Mouse (Mus musculus): ENCODE data around the gene Zmynd12. TPM values are rescaled to one million over a fixed set of nuclear protein-coding genes. Genes with fewer than 3 reads are reported as not detected.

Zmynd12 gene
- polyA plus RNA-seq, 1 experiment = 5.8 TPM

GRCm38 (mm10) chr4:119441836-119442235, 19.2 kb downstream of the Zmynd12 start:
- H3K4me1 ChIP-seq (ENCODE audit: control insufficient read depth, insufficient read depth, low read length) = no peaks in the 10 kb centered on the region
- TF ChIP-seq CTCF (IDR thresholded peaks at IDR 0.05; ENCODE audit: insufficient read depth, low read length) (no peak), POLR2A (IDR thresholded peaks at IDR 0.05; ENCODE audit: borderline replicate concordance, extremely low read depth, low read depth, low read length) (no peak)
- WGBS = 79% methylated on average over 4 of the region's 4 CpGs
- no peak overlapping the region for H3K4me3 ChIP-seq (replicated peaks; ENCODE audit: extremely low read depth, low read depth, low read length)
- DNase-seq = no peak

GRCm38 (mm10) chr4:119442539-119442938, 19.9 kb downstream of the Zmynd12 start:
- no peak for TF ChIP-seq POLR2A (IDR thresholded peaks at IDR 0.05; ENCODE audit: borderline replicate concordance, extremely low read depth, low read depth, low read length)

GRCm38 (mm10) chr4:119447261-119447660, 24.6 kb downstream of the Zmynd12 start:
- TF ChIP-seq POLR2A (IDR thresholded peaks at IDR 0.05; ENCODE audit: borderline replicate concordance, extremely low read depth, low read depth, low read length) (no peak), CTCF (IDR thresholded peaks at IDR 0.05; ENCODE audit: insufficient read depth, low read length) (no peak)
- H3K4me1 ChIP-seq (ENCODE audit: control insufficient read depth, insufficient read depth, low read length) = no peaks in the 10 kb centered on the region
- WGBS = 91% methylated on average over 6 of the region's 6 CpGs
- H3K4me3 ChIP-seq (replicated peaks; ENCODE audit: extremely low read depth, low read depth, low read length) = no peak overlapping the region
- DNase-seq = no peak

More at GRCm38 (mm10) chr4:119442539-119442938, 19.9 kb downstream of the Zmynd12 start:
- Histone ChIP-seq H3K4me3 (replicated peaks; ENCODE audit: extremely low read depth, low read depth, low read length) (no peak overlapping the region), H3K4me1 (ENCODE audit: control insufficient read depth, insufficient read depth, low read length) (no peaks in the 10 kb centered on the region)
- 54% methylated on average over 6 of the region's 6 CpGs for WGBS
- no peak for DNase-seq

GRCm38 (mm10) chr4:119447786-119448185, 25.2 kb downstream of the Zmynd12 start:
- Histone ChIP-seq H3K4me1 (ENCODE audit: control insufficient read depth, insufficient read depth, low read length) (no peaks in the 10 kb centered on the region), H3K4me3 (replicated peaks; ENCODE audit: extremely low read depth, low read depth, low read length) (no peak overlapping the region)
- 66% methylated on average over 3 of the region's 3 CpGs for WGBS
- TF ChIP-seq CTCF (IDR thresholded peaks at IDR 0.05; ENCODE audit: insufficient read depth, low read length) (no peak), POLR2A (IDR thresholded peaks at IDR 0.05; ENCODE audit: borderline replicate concordance, extremely low read depth, low read depth, low read length) (no peak)
- no peak for DNase-seq

- H3K4me1 ChIP-seq (ENCODE audit: control insufficient read depth, insufficient read depth, low read length) = no peaks in the 10 kb centered on the region
- no peak overlapping the region for H3K4me3 ChIP-seq (replicated peaks; ENCODE audit: extremely low read depth, low read depth, low read length)
- DNase-seq = no peak
- WGBS = 64% methylated on average over 7 of the region's 7 CpGs
- TF ChIP-seq POLR2A (IDR thresholded peaks at IDR 0.05; ENCODE audit: borderline replicate concordance, extremely low read depth, low read depth, low read length) (no peak), CTCF (IDR thresholded peaks at IDR 0.05; ENCODE audit: insufficient read depth, low read length) (no peak)
Measured at GRCm38 (mm10) chr4:119450436-119450835, 27.8 kb downstream of the Zmynd12 start.

- no peak for TF ChIP-seq CTCF (IDR thresholded peaks at IDR 0.05; ENCODE audit: insufficient read depth, low read length)
- TF ChIP-seq POLR2A (IDR thresholded peaks at IDR 0.05; ENCODE audit: borderline replicate concordance, extremely low read depth, low read depth, low read length) = no peak
- WGBS = 48% methylated on average over 5 of the region's 5 CpGs
- no peak for DNase-seq
Measured at GRCm38 (mm10) chr4:119453128-119453527, 30.5 kb downstream of the Zmynd12 start.

GRCm38 (mm10) chr4:119453533-119453932, 30.9 kb downstream of the Zmynd12 start:
- TF ChIP-seq CTCF (IDR thresholded peaks at IDR 0.05; ENCODE audit: insufficient read depth, low read length) = no peak
- no peak for TF ChIP-seq POLR2A (IDR thresholded peaks at IDR 0.05; ENCODE audit: borderline replicate concordance, extremely low read depth, low read depth, low read length)
- H3K4me3 ChIP-seq (replicated peaks; ENCODE audit: extremely low read depth, low read depth, low read length) = no peak overlapping the region
- WGBS = 21% methylated on average over 6 of the region's 6 CpGs
- DNase-seq = no peak
- no peaks in the 10 kb centered on the region for H3K4me1 ChIP-seq (ENCODE audit: control insufficient read depth, insufficient read depth, low read length)

More at GRCm38 (mm10) chr4:119453128-119453527, 30.5 kb downstream of the Zmynd12 start:
- Histone ChIP-seq H3K4me3 (replicated peaks; ENCODE audit: extremely low read depth, low read depth, low read length) (no peak overlapping the region), H3K4me1 (ENCODE audit: control insufficient read depth, insufficient read depth, low read length) (no peaks in the 10 kb centered on the region)

- DNase-seq = no peak
- Histone ChIP-seq H3K4me3 (replicated peaks; ENCODE audit: extremely low read depth, low read depth, low read length) (no peak overlapping the region), H3K4me1 (ENCODE audit: control insufficient read depth, insufficient read depth, low read length) (peaks cover 7% of the 10 kb centered on the region)
- 54% methylated on average over 5 of the region's 5 CpGs for WGBS
- no peak for TF ChIP-seq CTCF (IDR thresholded peaks at IDR 0.05; ENCODE audit: insufficient read depth, low read length)
- no peak for TF ChIP-seq POLR2A (IDR thresholded peaks at IDR 0.05; ENCODE audit: borderline replicate concordance, extremely low read depth, low read depth, low read length)
Measured at GRCm38 (mm10) chr4:119460296-119460695, 37.7 kb downstream of the Zmynd12 start.

- peak; percentile 19 for DNase-seq
- WGBS = 50% methylated on average over 8 of the region's 8 CpGs
- no peak for TF ChIP-seq CTCF (IDR thresholded peaks at IDR 0.05; ENCODE audit: insufficient read depth, low read length)
- TF ChIP-seq POLR2A (IDR thresholded peaks at IDR 0.05; ENCODE audit: borderline replicate concordance, extremely low read depth, low read depth, low read length) = no peak
- no peak overlapping the region for H3K4me3 ChIP-seq (replicated peaks; ENCODE audit: extremely low read depth, low read depth, low read length)
- peaks cover 7% of the 10 kb centered on the region for H3K4me1 ChIP-seq (ENCODE audit: control insufficient read depth, insufficient read depth, low read length)
Measured at GRCm38 (mm10) chr4:119460728-119461141, 38.1 kb downstream of the Zmynd12 start.

- Histone ChIP-seq H3K4me3 (replicated peaks; ENCODE audit: extremely low read depth, low read depth, low read length) (no peak overlapping the region), H3K4me1 (ENCODE audit: control insufficient read depth, insufficient read depth, low read length) (peaks cover 7% of the 10 kb centered on the region)
- no peak for TF ChIP-seq POLR2A (IDR thresholded peaks at IDR 0.05; ENCODE audit: borderline replicate concordance, extremely low read depth, low read depth, low read length)
- no peak for DNase-seq
- 62% methylated on average over 3 of the region's 3 CpGs for WGBS
Measured at GRCm38 (mm10) chr4:119462457-119462856, 39.8 kb downstream of the Zmynd12 start.

Data from lung, adult 2 months (tissue).